Mouse (Mus musculus) liver, embryonic 11.5 days (tissue): ENCODE results near the gene Orc3. TPM values are rescaled to one million over a fixed set of nuclear protein-coding genes. Genes with fewer than 3 reads are reported as not detected.
"Not testable (repeated sequence)": the region's sequence is repeated elsewhere in the genome, so short reads cannot be mapped to it uniquely, and the experiment has no call there.

ENCODE experiments used
- ATAC-seq: fragments of 200-750 bp; cut with Nextera tagmentation; replicated peaks from 2 replicates; pipeline ENCODE4 v1.8.0; 2017; ENCODE audit warnings: moderate number of reproducible peaks, mild to moderate bottlenecking, moderate TSS enrichment, moderate library complexity; ENCODE audit not compliant: low FRiP score
- DNase-seq: peaks from one replicate; pipeline ENCODE4 v3.0.0-alpha.2; 2017; ENCODE audit warnings: low spot score
- H3K27ac ChIP-seq: fragments of 300-500 bp; sonication (generic); 2 replicates; pipeline ENCODE4 v1.5.1; 2014; ENCODE audit warnings: mild to moderate bottlenecking, low read depth, low read length, control low read depth
- H3K27me3 ChIP-seq: fragments of 300-500 bp; sonication (generic); replicated peaks from 2 replicates; pipeline ENCODE4 v1.6.1; 2014; ENCODE audit warnings: low read length, mixed read lengths; ENCODE audit not compliant: control insufficient read depth, insufficient read depth
- H3K36me3 ChIP-seq: fragments of 300-500 bp; sonication (generic); 2 replicates; pipeline ENCODE4 v1.6.1; 2014; ENCODE audit warnings: mild to moderate bottlenecking, low read length, moderate library complexity, mixed read lengths; ENCODE audit not compliant: control insufficient read depth, insufficient read depth
- H3K4me1 ChIP-seq: fragments of 300-500 bp; sonication (generic); replicated peaks from 2 replicates; pipeline ENCODE4 v1.6.1; 2014; ENCODE audit warnings: low read length, mixed read lengths; ENCODE audit not compliant: control insufficient read depth, insufficient read depth
- H3K4me2 ChIP-seq: fragments of 300-500 bp; sonication (generic); 2 replicates; pipeline ENCODE4 v1.6.1; 2014; ENCODE audit warnings: mild to moderate bottlenecking, control low read depth, moderate library complexity
- H3K4me3 ChIP-seq: fragments of 300-500 bp; sonication (generic); 2 replicates; pipeline ENCODE4 v1.5.1; 2014; ENCODE audit warnings: low read depth, low read length, control low read depth
- H3K9ac ChIP-seq: fragments of 300-500 bp; sonication (generic); 2 replicates; pipeline ENCODE4 v1.6.1; 2014; ENCODE audit warnings: low read depth, low read length, control low read depth
- H3K9me3 ChIP-seq: fragments of 300-500 bp; sonication (generic); 2 replicates; pipeline ENCODE4 v1.6.1; 2016; ENCODE audit warnings: low read length, inconsistent platforms, mixed read lengths; ENCODE audit not compliant: control insufficient read depth
- WGBS: fragments of 180-500 bp; shearing (Covaris S2); extraction: QIAGEN DNeasy Blood & Tissue Kit; methylation state at CpG from one replicate; pipeline ENCODE4 v1.1.7; 2014; 5-methylcytosine and 5-hydroxymethylcytosine counted together
- polyA plus RNA-seq: library from polyadenylated mRNA; unstranded; fragments of >200 nt; fragmentation: Nextera tagmentation; extraction: Ambion mirVana; gene quantifications from 2 replicates; pipeline ENCODE4 v1.2.1, GENCODE M21; 2014

Orc3 gene
- polyA plus RNA-seq, 1 experiment from 2014 or later, result 116 TPM

GRCm38 (mm10) chr4:34613571-34614145 is 1.1 kb downstream of the Orc3 start:
- Histone ChIP-seq H3K36me3 (peaks cover 2% of the 10 kb centered on the region), H3K9me3 (no peaks in the 10 kb centered on the region), H3K4me2 (peak overlapping the region; percentile 84), H3K27me3 (no peaks in the 10 kb centered on the region), H3K27ac (peak overlapping the region; percentile 70; the same call in 1 of the 2 replicates), H3K4me1 (peaks cover 11% of the 10 kb centered on the region; the same call in 1 of the 2 replicates), H3K4me3 (peak overlapping the region; percentile 85), H3K9ac (peak overlapping the region; percentile 94)
- no peak for DNase-seq
- 74% methylated on average over 6 of the region's 6 CpGs for WGBS
- ATAC-seq, result no peak

GRCm38 (mm10) chr4:34606658-34607057 is 8.1 kb downstream of the Orc3 start:
- no peak for DNase-seq
- no peak overlapping the region for H3K4me3 ChIP-seq
- no peaks in the 10 kb centered on the region for H3K4me1 ChIP-seq
- 96% methylated on average over 10 of the region's 10 CpGs for WGBS
- ATAC-seq, result no peak
- H3K9ac ChIP-seq, result no peak overlapping the region
- no peak overlapping the region for H3K27ac ChIP-seq
- H3K36me3 ChIP-seq, result peaks cover 14% of the 10 kb centered on the region
- H3K4me2 ChIP-seq, result no peak overlapping the region
- no peaks in the 10 kb centered on the region for H3K27me3 ChIP-seq
- no peaks in the 10 kb centered on the region for H3K9me3 ChIP-seq

- no peak for ATAC-seq
- H3K36me3 ChIP-seq, result peaks cover 17% of the 10 kb centered on the region
- H3K9me3 ChIP-seq, result no peaks in the 10 kb centered on the region
- H3K4me3 ChIP-seq, result no peak overlapping the region
- no peak overlapping the region for H3K4me2 ChIP-seq
- H3K4me1 ChIP-seq, result no peaks in the 10 kb centered on the region
- H3K9ac ChIP-seq, result no peak overlapping the region
- 93% methylated on average over 6 of the region's 6 CpGs for WGBS
- DNase-seq, result no peak
- H3K27me3 ChIP-seq, result no peaks in the 10 kb centered on the region
- no peak overlapping the region for H3K27ac ChIP-seq
These were observed 11.6 kb downstream of the Orc3 start for GRCm38 (mm10) chr4:34603123-34603522.

GRCm38 (mm10) chr4:34584871-34585607 is 29.7 kb downstream of the Orc3 start:
- no peak overlapping the region for H3K9ac ChIP-seq
- no peak overlapping the region for H3K4me2 ChIP-seq
- no peak overlapping the region for H3K27ac ChIP-seq
- no peak overlapping the region for H3K4me3 ChIP-seq
- H3K9me3 ChIP-seq, result no peaks in the 10 kb centered on the region
- no peaks in the 10 kb centered on the region for H3K27me3 ChIP-seq
- peaks cover 20% of the 10 kb centered on the region for H3K36me3 ChIP-seq
- WGBS, result 85% methylated on average over 7 of the region's 7 CpGs
- H3K4me1 ChIP-seq, result no peaks in the 10 kb centered on the region
- ATAC-seq, result no peak
- DNase-seq, result no peak

- Histone ChIP-seq H3K27ac (no peak overlapping the region), H3K9me3 (no peaks in the 10 kb centered on the region), H3K27me3 (no peaks in the 10 kb centered on the region), H3K4me2 (no peak overlapping the region), H3K36me3 (peaks cover 24% of the 10 kb centered on the region), H3K4me1 (no peaks in the 10 kb centered on the region), H3K9ac (no peak overlapping the region), H3K4me3 (no peak overlapping the region)
- ATAC-seq, result no peak
- no peak for DNase-seq
- WGBS, result 92% methylated on average over 3 of the region's 3 CpGs
These were observed 31.3 kb downstream of the Orc3 start for GRCm38 (mm10) chr4:34583427-34583826.

- H3K36me3 ChIP-seq, result peaks cover 26% of the 10 kb centered on the region
These were observed 32.3 kb downstream of the Orc3 start for GRCm38 (mm10) chr4:34582476-34582875.

GRCm38 (mm10) chr4:34581990-34582389 is 32.8 kb downstream of the Orc3 start:
- Histone ChIP-seq H3K4me1 (no peaks in the 10 kb centered on the region), H3K27me3 (no peaks in the 10 kb centered on the region), H3K4me2 (no peak overlapping the region), H3K36me3 (peaks cover 23% of the 10 kb centered on the region), H3K9ac (no peak overlapping the region), H3K9me3 (no peaks in the 10 kb centered on the region), H3K27ac (no peak overlapping the region), H3K4me3 (no peak overlapping the region)
- DNase-seq (no peak), ATAC-seq (no peak)
- 76% methylated on average over 7 of the region's 7 CpGs for WGBS

More at GRCm38 (mm10) chr4:34582476-34582875, 32.3 kb downstream of the Orc3 start:
- no peak overlapping the region for H3K4me3 ChIP-seq
- H3K27ac ChIP-seq, result no peak overlapping the region
- ATAC-seq (peak; percentile 32; the same call in 1 of the 2 replicates), DNase-seq (no peak)
- H3K4me2 ChIP-seq, result no peak overlapping the region
- no peaks in the 10 kb centered on the region for H3K4me1 ChIP-seq
- H3K27me3 ChIP-seq, result no peaks in the 10 kb centered on the region
- 66% methylated on average over 5 of the region's 5 CpGs for WGBS
- H3K9ac ChIP-seq, result no peak overlapping the region
- no peaks in the 10 kb centered on the region for H3K9me3 ChIP-seq

- H3K9ac ChIP-seq, H3K27me3 ChIP-seq, H3K9me3 ChIP-seq, H3K4me3 ChIP-seq, H3K27ac ChIP-seq, DNase-seq, H3K4me1 ChIP-seq, ATAC-seq, H3K4me2 ChIP-seq: not testable (repeated sequence)
- peaks cover 27% of the 10 kb centered on the region for H3K36me3 ChIP-seq
- WGBS, result 57% methylated on average over 1 of the region's 1 CpGs
These were observed 33.3 kb downstream of the Orc3 start for GRCm38 (mm10) chr4:34581489-34581888.

GRCm38 (mm10) chr4:34579215-34579614 is 35.5 kb downstream of the Orc3 start:
- WGBS, result 79% methylated on average over 1 of the region's 1 CpGs
- Histone ChIP-seq H3K4me2 (no peak overlapping the region), H3K27ac (no peak overlapping the region), H3K4me3 (no peak overlapping the region), H3K36me3 (peaks cover 38% of the 10 kb centered on the region), H3K27me3 (no peaks in the 10 kb centered on the region), H3K9me3 (no peaks in the 10 kb centered on the region), H3K4me1 (no peaks in the 10 kb centered on the region), H3K9ac (no peak overlapping the region)
- ATAC-seq (no peak), DNase-seq (no peak)
